Mouse (Mus musculus) neural tube, embryonic 12.5 days (tissue): ENCODE measurements around the gene Mrvi1. TPM values are rescaled to one million over a fixed set of nuclear protein-coding genes. Genes with fewer than 3 reads are reported as not detected.

Source experiments
- ATAC-seq: fragments of 200-750 bp; cut with Nextera tagmentation; 2 replicates; pipeline ENCODE4 v1.8.0; 2017; ENCODE audit warnings: low read depth, mild to moderate bottlenecking, moderate TSS enrichment, moderate library complexity; ENCODE audit not compliant: low FRiP score
- H3K27ac ChIP-seq: fragments of 300-500 bp; sonication (generic); 2 replicates; pipeline ENCODE4 v1.5.1; 2016
- H3K27me3 ChIP-seq: fragments of 300-500 bp; sonication (generic); replicated peaks from 2 replicates; pipeline ENCODE4 v1.6.1; 2016; ENCODE audit warnings: mild to moderate bottlenecking
- H3K36me3 ChIP-seq: fragments of 300-500 bp; sonication (generic); 2 replicates; pipeline ENCODE4 v1.6.1; 2016; ENCODE audit warnings: mild to moderate bottlenecking
- H3K4me1 ChIP-seq: fragments of 300-500 bp; sonication (generic); 2 replicates; pipeline ENCODE4 v1.6.1; 2016
- H3K4me2 ChIP-seq: fragments of 300-500 bp; sonication (generic); replicated peaks from 2 replicates; pipeline ENCODE4 v1.6.1; 2016; ENCODE audit warnings: mild to moderate bottlenecking
- H3K4me3 ChIP-seq: fragments of 300-500 bp; sonication (generic); 2 replicates; pipeline ENCODE4 v1.5.1; 2016
- H3K9ac ChIP-seq: fragments of 300-500 bp; sonication (generic); 2 replicates; pipeline ENCODE4 v1.6.1; 2016; ENCODE audit warnings: mild to moderate bottlenecking
- H3K9me3 ChIP-seq: fragments of 300-500 bp; sonication (generic); 2 replicates; pipeline ENCODE4 v1.6.1; 2016; ENCODE audit warnings: mild to moderate bottlenecking
- WGBS: fragments of 180-500 bp; shearing (Covaris S2); methylation state at CpG from one replicate; pipeline ENCODE4 v1.1.7; 2016; 5-methylcytosine and 5-hydroxymethylcytosine counted together
- polyA plus RNA-seq: library from polyadenylated mRNA; unstranded; fragments of >200 nt; fragmentation: Nextera tagmentation; extraction: Ambion mirVana; gene quantifications from 2 replicates; pipeline ENCODE4 v1.2.1, GENCODE M21; 2016

Gene Mrvi1
- polyA plus RNA-seq: 2.2 and 3.1 TPM in 2 replicates

- Histone ChIP-seq H3K27me3 (no peaks in the 10 kb centered on the region), H3K36me3 (no peaks in the 10 kb centered on the region), H3K4me2 (0 out of 2 replicates have a peak within 1 kb of the TSS, but pooled peaks have one; percentile 14), H3K27ac (no peak within 1 kb of the TSS), H3K4me3 (no peak within 1 kb of the TSS), H3K9ac (no peak within 1 kb of the TSS), H3K9me3 (no peaks in the 10 kb centered on the region), H3K4me1 (peaks cover 21% of the 10 kb centered on the region; the same call in 1 of the 2 replicates)
- 65% methylated on average over 7 of the region's 7 CpGs for WGBS
- ATAC-seq: no peak
Measured at GRCm38 (mm10) chr7:110982053-110982705, at the start of gene Mrvi1. Gene Mrvi1, minus strand, starts transcription at chr7:110982461.

- Histone ChIP-seq H3K27ac (peak overlapping the region; percentile 82), H3K27me3 (no peaks in the 10 kb centered on the region), H3K4me2 (peak overlapping the region; percentile 83), H3K4me3 (peak overlapping the region; percentile 86), H3K9ac (peak overlapping the region; percentile 72), H3K4me1 (peaks cover 9% of the 10 kb centered on the region), H3K9me3 (no peaks in the 10 kb centered on the region), H3K36me3 (peaks cover 14% of the 10 kb centered on the region)
- 1% methylated on average over 29 of the region's 29 CpGs for WGBS
- no peak; the same call in 1 of the 2 replicates for ATAC-seq
Measured at GRCm38 (mm10) chr7:111029046-111029553, 46.8 kb upstream of the Mrvi1 start.

- Histone ChIP-seq H3K9ac (peak within 1 kb of the TSS; percentile 72), H3K4me1 (peaks cover 9% of the 10 kb centered on the region), H3K27me3 (no peaks in the 10 kb centered on the region), H3K36me3 (peaks cover 12% of the 10 kb centered on the region; the same call in 1 of the 2 replicates), H3K4me3 (peak within 1 kb of the TSS; percentile 86), H3K27ac (peak within 1 kb of the TSS; percentile 82), H3K4me2 (peak within 1 kb of the TSS; percentile 83), H3K9me3 (no peaks in the 10 kb centered on the region)
- 7% methylated on average over 45 of the region's 45 CpGs for WGBS
- peak; percentile 96 for ATAC-seq
Measured at GRCm38 (mm10) chr7:111028281-111029045, 46.2 kb upstream of the Mrvi1 start, which contains the start of gene Ctr9. Gene Ctr9, plus strand, starts transcription at chr7:111028951.

- 75% methylated on average over 4 of the region's 4 CpGs for WGBS
- Histone ChIP-seq H3K4me2 (no peak overlapping the region), H3K4me1 (peaks cover 6% of the 10 kb centered on the region), H3K9ac (no peak overlapping the region), H3K27me3 (no peaks in the 10 kb centered on the region), H3K27ac (no peak overlapping the region), H3K36me3 (no peaks in the 10 kb centered on the region), H3K9me3 (no peaks in the 10 kb centered on the region), H3K4me3 (no peak overlapping the region)
- ATAC-seq: no peak
Measured at GRCm38 (mm10) chr7:111024912-111025311, 42.7 kb upstream of the Mrvi1 start.

- Histone ChIP-seq H3K36me3 (no peaks in the 10 kb centered on the region), H3K4me1 (no peaks in the 10 kb centered on the region), H3K27me3 (no peaks in the 10 kb centered on the region), H3K27ac (no peak overlapping the region), H3K4me3 (no peak overlapping the region), H3K9me3 (no peaks in the 10 kb centered on the region), H3K4me2 (no peak overlapping the region), H3K9ac (no peak overlapping the region)
- WGBS: 20% methylated on average over 8 of the region's 8 CpGs
- ATAC-seq: no peak
Measured at GRCm38 (mm10) chr7:111024068-111024594, 41.9 kb upstream of the Mrvi1 start.

GRCm38 (mm10) chr7:111020814-111021213, 38.6 kb upstream of the Mrvi1 start:
- Histone ChIP-seq H3K9me3 (no peaks in the 10 kb centered on the region), H3K4me1 (no peaks in the 10 kb centered on the region), H3K4me2 (no peak overlapping the region), H3K9ac (no peak overlapping the region), H3K27me3 (no peaks in the 10 kb centered on the region), H3K27ac (no peak overlapping the region), H3K4me3 (no peak overlapping the region), H3K36me3 (no peaks in the 10 kb centered on the region)
- ATAC-seq: no peak
- WGBS: 84% methylated on average over 4 of the region's 4 CpGs

- Histone ChIP-seq H3K27ac (no peak overlapping the region), H3K4me3 (no peak overlapping the region), H3K9ac (no peak overlapping the region), H3K27me3 (no peaks in the 10 kb centered on the region), H3K9me3 (no peaks in the 10 kb centered on the region), H3K4me1 (no peaks in the 10 kb centered on the region), H3K36me3 (no peaks in the 10 kb centered on the region), H3K4me2 (no peak overlapping the region)
- no peak for ATAC-seq
- 88% methylated on average over 3 of the region's 3 CpGs for WGBS
Measured at GRCm38 (mm10) chr7:111016921-111017320, 34.7 kb upstream of the Mrvi1 start.

- H3K4me2 ChIP-seq: no peak overlapping the region
- H3K27ac ChIP-seq: no peak overlapping the region
- H3K27me3 ChIP-seq: no peaks in the 10 kb centered on the region
- no peaks in the 10 kb centered on the region for H3K4me1 ChIP-seq
- H3K36me3 ChIP-seq: no peaks in the 10 kb centered on the region
- no peak for ATAC-seq
- H3K4me3 ChIP-seq: no peak overlapping the region
- H3K9ac ChIP-seq: no peak overlapping the region
- 74% methylated on average over 5 of the region's 5 CpGs for WGBS
- H3K9me3 ChIP-seq: no peaks in the 10 kb centered on the region
Measured at GRCm38 (mm10) chr7:111015731-111016130, 33.5 kb upstream of the Mrvi1 start.

GRCm38 (mm10) chr7:111014893-111015292, 32.6 kb upstream of the Mrvi1 start:
- Histone ChIP-seq H3K4me2 (no peak overlapping the region), H3K36me3 (no peaks in the 10 kb centered on the region), H3K4me3 (no peak overlapping the region), H3K9ac (no peak overlapping the region), H3K27ac (no peak overlapping the region), H3K4me1 (no peaks in the 10 kb centered on the region), H3K9me3 (no peaks in the 10 kb centered on the region), H3K27me3 (no peaks in the 10 kb centered on the region)
- 38% methylated on average over 5 of the region's 5 CpGs for WGBS
- peak; percentile 63 for ATAC-seq

GRCm38 (mm10) chr7:111014039-111014605, 31.9 kb upstream of the Mrvi1 start:
- Histone ChIP-seq H3K27ac (no peak overlapping the region), H3K4me3 (no peak overlapping the region), H3K4me1 (no peaks in the 10 kb centered on the region), H3K36me3 (no peaks in the 10 kb centered on the region), H3K9ac (no peak overlapping the region), H3K9me3 (no peaks in the 10 kb centered on the region), H3K27me3 (no peaks in the 10 kb centered on the region), H3K4me2 (no peak overlapping the region)
- ATAC-seq: no peak
- WGBS: 81% methylated on average over 7 of the region's 7 CpGs

GRCm38 (mm10) chr7:111004136-111004840, 22.0 kb upstream of the Mrvi1 start:
- Histone ChIP-seq H3K36me3 (no peaks in the 10 kb centered on the region), H3K27me3 (no peaks in the 10 kb centered on the region), H3K9me3 (no peaks in the 10 kb centered on the region), H3K27ac (no peak overlapping the region), H3K9ac (no peak overlapping the region), H3K4me1 (no peaks in the 10 kb centered on the region), H3K4me3 (no peak overlapping the region), H3K4me2 (no peak overlapping the region)
- 88% methylated on average over 3 of the region's 3 CpGs for WGBS
- ATAC-seq: no peak
